Mouse (Mus musculus) liver, adult 2 months (tissue): Measurements from ENCODE around the gene Zfp830. TPM values are rescaled to one million over a fixed set of nuclear protein-coding genes. Genes with fewer than 3 reads are reported as not detected.

Source experiments
- DNase-seq: peaks from one replicate; pipeline ENCODE4 v3.0.0-alpha.2; 2011; ENCODE audit warnings: low read depth, low spot score; ENCODE audit errors: extremely low read depth
- H3K27ac ChIP-seq: fragments of 200-500 bp; replicated peaks from 2 replicates; pipeline ENCODE4 v1.5.1; 2012; ENCODE audit warnings: low read depth, mild to moderate bottlenecking, control low read depth, inconsistent platforms, low read length; ENCODE audit not compliant: insufficient read depth
- H3K27me3 ChIP-seq: fragments of 200-500 bp; 2 replicates; pipeline ENCODE4 v1.6.1; 2012; ENCODE audit warnings: mild to moderate bottlenecking, moderate library complexity, low read length, inconsistent platforms; ENCODE audit not compliant: control insufficient read depth, insufficient read depth
- H3K36me3 ChIP-seq: fragments of 200-500 bp; 2 replicates; pipeline ENCODE4 v1.6.1; 2012; ENCODE audit warnings: low read length, inconsistent platforms; ENCODE audit not compliant: control insufficient read depth, insufficient read depth
- H3K4me1 ChIP-seq: fragments of 200-500 bp; 2 replicates; pipeline ENCODE4 v1.6.1; 2011; ENCODE audit warnings: low read length; ENCODE audit not compliant: control insufficient read depth, insufficient read depth
- H3K4me3 ChIP-seq: fragments of 200-500 bp; 2 replicates; pipeline ENCODE4 v1.5.1; 2011; ENCODE audit warnings: low read depth, mild to moderate bottlenecking, control low read depth, low read length, moderate library complexity; ENCODE audit not compliant: insufficient read depth
- H3K79me2 ChIP-seq: fragments of 200-500 bp; 2 replicates; pipeline ENCODE4 v1.6.1; 2012; ENCODE audit warnings: inconsistent platforms, mild to moderate bottlenecking, low read length, moderate library complexity; ENCODE audit not compliant: control insufficient read depth, insufficient read depth
- H3K9ac ChIP-seq: fragments of 200-500 bp; 2 replicates; pipeline ENCODE4 v1.6.1; 2012; ENCODE audit warnings: low read depth, mild to moderate bottlenecking, control low read depth, inconsistent platforms, low read length
- CTCF ChIP-seq: fragments of 200-500 bp; IDR thresholded peaks from 2 replicates; pipeline ENCODE4 v1.5.1; 2011; ENCODE audit warnings: low read depth, low read length, control low read depth
- POLR2A ChIP-seq: fragments of 200-500 bp; IDR thresholded peaks from 2 replicates; pipeline ENCODE4 v1.6.1; 2011; ENCODE audit warnings: low read length, control low read depth; ENCODE audit not compliant: insufficient read depth; ENCODE audit errors: extremely low read depth
- WGBS: fragments of 180-500 bp; shearing (Covaris S2); methylation state at CpG from one replicate; pipeline ENCODE4 v1.1.7; 2018; 5-methylcytosine and 5-hydroxymethylcytosine counted together
- polyA plus RNA-seq: library from polyadenylated mRNA; depleted of rRNA; stranded (reverse); fragments of >200 nt; gene quantifications from 2 replicates; pipeline ENCODE4 v1.2.3, GENCODE M21; 2012
- total RNA-seq: library from RNA; depleted of rRNA; stranded (reverse); fragments of >200 nt; gene quantifications from 2 replicates; pipeline ENCODE4 v1.2.3, GENCODE M21; 2014

Zfp830 gene
- total and polyA plus RNA-seq, 2 experiments = 4.3 to 9.1 TPM

DNA sequence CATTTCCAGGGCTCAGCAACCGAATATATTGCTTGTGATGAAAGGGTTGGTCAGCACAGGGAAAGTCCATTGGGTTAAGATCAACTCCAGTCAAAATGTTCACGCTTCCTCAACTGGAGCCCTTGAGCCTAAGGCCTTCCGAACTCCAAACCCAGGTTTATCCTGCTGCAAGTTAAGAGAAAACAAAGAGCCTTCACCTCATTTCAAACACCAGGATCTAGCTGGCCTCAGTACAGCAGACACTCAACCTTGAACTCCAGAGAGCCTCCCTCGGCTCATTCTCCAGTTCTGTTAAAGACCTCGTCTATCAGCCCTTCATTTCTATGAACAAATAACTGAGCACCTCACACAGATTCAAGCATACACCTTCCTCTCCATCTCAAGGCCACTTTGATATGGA is 16.0 kb downstream of the Zfp830 start:
- 0 out of 2 replicates have a peak overlapping the region, but pooled peaks have one; percentile 2 for H3K27ac ChIP-seq
- peak overlapping the region; percentile 93 for H3K4me3 ChIP-seq
- no peak for TF ChIP-seq POLR2A
- TF ChIP-seq CTCF = no peak
- peaks cover 10% of the 10 kb centered on the region for H3K4me1 ChIP-seq
- 0 out of 2 replicates have a peak, but pooled peaks cover 3% of the 10 kb centered on the region for H3K36me3 ChIP-seq
- 28% methylated on average over 5 of the region's 5 CpGs for WGBS
- no peaks in the 10 kb centered on the region for H3K27me3 ChIP-seq
- peak overlapping the region; percentile 26 for H3K9ac ChIP-seq
- DNase-seq = peak; percentile 14
- H3K79me2 ChIP-seq = peaks cover 3% of the 10 kb centered on the region; the same call in 1 of the 2 replicates

DNA sequence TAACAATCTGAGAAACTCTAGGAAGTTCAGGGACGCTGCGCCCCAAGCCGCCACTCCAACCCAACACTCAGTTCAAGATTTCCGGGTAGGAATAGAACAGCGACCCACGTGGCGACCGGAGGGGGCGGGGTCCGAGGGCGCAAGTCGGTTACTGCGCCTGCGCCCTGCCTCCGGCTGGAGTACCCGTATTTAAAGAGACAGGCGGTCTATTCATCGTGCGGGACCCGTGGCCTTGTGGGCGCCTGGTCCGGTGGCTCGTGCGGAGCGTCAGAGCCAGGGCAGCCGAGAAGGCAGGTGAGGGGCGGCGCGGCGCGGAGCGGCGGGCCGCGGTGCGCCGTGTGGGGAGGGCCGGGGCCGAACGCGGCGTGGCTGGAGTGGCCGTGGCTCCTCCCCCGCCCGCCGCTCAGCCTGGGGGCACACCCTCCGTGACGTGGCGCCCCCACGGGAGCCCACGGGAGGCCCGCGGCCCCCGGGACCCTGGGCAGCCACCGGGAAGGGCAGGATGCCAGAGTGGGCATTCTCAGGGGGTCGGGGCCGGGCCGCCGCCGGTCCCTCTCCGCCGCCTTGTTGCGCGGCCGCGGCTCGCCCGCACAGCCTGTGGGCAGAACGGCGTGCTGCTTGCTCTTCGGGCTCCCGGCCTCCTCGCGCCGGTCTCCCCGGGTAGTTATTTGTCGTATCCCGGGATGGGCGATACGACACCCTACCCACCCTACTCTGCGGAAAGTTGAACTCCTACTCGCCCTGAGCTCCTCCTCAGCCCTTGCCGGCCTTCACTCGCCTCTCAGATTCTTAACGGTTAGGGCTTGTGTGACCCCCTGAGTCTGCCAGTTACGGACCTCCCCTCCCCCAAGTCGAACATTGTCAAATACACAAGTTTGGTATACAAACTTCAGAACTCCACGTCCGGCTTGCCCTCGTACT is 17.1 kb downstream of the Zfp830 start, which contains the start of gene Lig3:
TSS of gene Lig3 (plus strand) at position 126 of the 921 bp plus-strand sequence.
- Histone ChIP-seq H3K27me3 (no peaks in the 10 kb centered on the region), H3K4me1 (peaks cover 10% of the 10 kb centered on the region), H3K9ac (peak within 1 kb of the TSS; percentile 98), H3K4me3 (peak within 1 kb of the TSS; percentile 93), H3K36me3 (peaks cover 9% of the 10 kb centered on the region; the same call in 1 of the 2 replicates), H3K79me2 (peaks cover 3% of the 10 kb centered on the region; the same call in 1 of the 2 replicates), H3K27ac (peak within 1 kb of the TSS; percentile 97)
- under 1% methylated on average over 89 of the region's 90 CpGs for WGBS
- TF ChIP-seq CTCF = no peak
- peak; percentile 73; the same call in 1 of the 2 replicates for TF ChIP-seq POLR2A
- peak; percentile 74 for DNase-seq

DNA sequence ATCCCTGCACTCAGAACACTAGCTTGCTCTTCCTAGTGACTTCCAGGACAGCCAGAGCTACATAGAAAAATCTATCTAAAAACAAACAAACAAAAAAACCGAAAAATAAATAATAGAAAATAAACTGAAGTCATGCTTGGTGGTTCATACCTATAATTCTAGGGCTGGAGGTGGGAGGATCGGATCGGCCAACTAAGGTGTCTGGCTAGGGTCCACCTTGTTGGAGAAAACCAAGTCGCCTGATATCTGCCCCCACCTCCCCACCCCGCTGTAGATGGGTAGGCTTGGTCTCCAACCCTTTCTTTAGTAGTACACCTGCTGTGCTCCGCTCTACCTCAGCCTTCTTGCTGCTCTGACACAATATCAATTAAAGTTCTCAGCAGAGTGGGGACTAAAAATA is 18.1 kb downstream of the Zfp830 start:
- peaks cover 10% of the 10 kb centered on the region for H3K4me1 ChIP-seq
- H3K27me3 ChIP-seq = no peaks in the 10 kb centered on the region
- no peak overlapping the region for H3K27ac ChIP-seq
- no peak for TF ChIP-seq CTCF
- no peak for TF ChIP-seq POLR2A
- 36% methylated on average over 6 of the region's 6 CpGs for WGBS
- DNase-seq = no peak
- H3K4me3 ChIP-seq = peak overlapping the region; percentile 93
- H3K79me2 ChIP-seq = peaks cover 3% of the 10 kb centered on the region; the same call in 1 of the 2 replicates
- H3K36me3 ChIP-seq = peaks cover 16% of the 10 kb centered on the region
- H3K9ac ChIP-seq = peak overlapping the region; percentile 98

DNA sequence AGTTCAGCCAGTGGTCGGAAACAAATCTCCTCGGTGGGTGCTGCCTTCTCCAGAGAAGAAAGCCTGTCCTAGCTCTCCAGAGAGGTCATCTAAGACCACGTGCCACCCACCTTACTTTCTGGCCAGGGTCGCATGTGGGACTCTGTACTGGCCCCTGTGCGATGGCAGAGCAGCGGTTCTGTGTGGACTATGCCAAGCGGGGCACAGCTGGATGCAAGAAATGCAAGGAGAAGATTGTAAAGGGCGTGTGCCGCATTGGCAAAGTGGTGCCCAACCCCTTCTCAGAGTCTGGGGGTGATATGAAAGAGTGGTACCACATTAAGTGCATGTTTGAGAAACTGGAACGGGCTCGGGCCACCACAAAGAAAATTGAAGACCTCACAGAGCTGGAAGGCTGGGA is 19.3 kb downstream of the Zfp830 start:
- TF ChIP-seq POLR2A = no peak
- no peak for TF ChIP-seq CTCF
- Histone ChIP-seq H3K27ac (no peak overlapping the region), H3K4me3 (no peak overlapping the region), H3K79me2 (peaks cover 3% of the 10 kb centered on the region; the same call in 1 of the 2 replicates), H3K27me3 (no peaks in the 10 kb centered on the region), H3K4me1 (peaks cover 8% of the 10 kb centered on the region), H3K36me3 (peaks cover 25% of the 10 kb centered on the region), H3K9ac (no peak overlapping the region)
- WGBS = 91% methylated on average over 11 of the region's 11 CpGs
- no peak for DNase-seq

DNA sequence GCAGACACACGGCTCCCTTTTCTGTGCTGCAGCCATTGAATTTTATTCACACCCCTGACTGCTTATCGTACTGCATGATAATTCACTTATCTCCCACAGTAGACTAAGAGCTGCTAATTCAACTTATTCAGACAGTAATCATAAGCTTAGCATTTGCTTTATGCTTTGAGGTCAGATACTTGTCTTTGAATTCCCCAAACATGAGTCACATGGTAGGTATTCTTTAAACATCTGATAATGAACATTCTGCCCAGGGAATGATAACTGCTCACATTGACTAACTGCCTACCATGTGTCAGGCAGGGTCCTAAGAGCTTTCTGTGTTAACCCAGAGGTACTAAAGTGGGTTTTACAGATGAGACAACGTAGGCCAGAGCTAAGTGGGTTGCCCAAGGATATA is 42.5 kb downstream of the Zfp830 start:
- DNase-seq = no peak
- Histone ChIP-seq H3K79me2 (no peaks in the 10 kb centered on the region), H3K36me3 (peaks cover 70% of the 10 kb centered on the region), H3K4me3 (no peak overlapping the region), H3K27me3 (no peaks in the 10 kb centered on the region), H3K9ac (no peak overlapping the region), H3K4me1 (no peaks in the 10 kb centered on the region), H3K27ac (no peak overlapping the region)
- 92% methylated on average over 3 of the region's 3 CpGs for WGBS
- TF ChIP-seq POLR2A = no peak
